Mouse (Mus musculus) hindbrain, embryonic 12.5 days (tissue): Measurements from ENCODE around the gene Kcnt2. TPM values are rescaled to one million over a fixed set of nuclear protein-coding genes. Genes with fewer than 3 reads are reported as not detected.

Experiments used
- ATAC-seq: fragments of 200-750 bp; cut with Nextera tagmentation; 2 replicates; pipeline ENCODE4 v1.8.0; 2017; ENCODE audit warnings: moderate TSS enrichment; ENCODE audit not compliant: low FRiP score
- H3K27ac ChIP-seq: fragments of 300-500 bp; sonication (generic); 2 replicates; pipeline ENCODE4 v1.5.1; 2016; ENCODE audit warnings: mild to moderate bottlenecking
- H3K27me3 ChIP-seq: fragments of 300-500 bp; sonication (generic); 2 replicates; pipeline ENCODE4 v1.6.1; 2016; ENCODE audit warnings: mild to moderate bottlenecking
- H3K36me3 ChIP-seq: fragments of 300-500 bp; sonication (generic); 2 replicates; pipeline ENCODE4 v1.6.1; 2016; ENCODE audit warnings: mild to moderate bottlenecking
- H3K4me1 ChIP-seq: fragments of 300-500 bp; sonication (generic); 2 replicates; pipeline ENCODE4 v1.6.1; 2016
- H3K4me2 ChIP-seq: fragments of 300-500 bp; sonication (generic); replicated peaks from 2 replicates; pipeline ENCODE4 v1.6.1; 2016; ENCODE audit warnings: mild to moderate bottlenecking
- H3K4me3 ChIP-seq: fragments of 300-500 bp; sonication (generic); 2 replicates; pipeline ENCODE4 v1.5.1; 2016; ENCODE audit warnings: mild to moderate bottlenecking
- H3K9ac ChIP-seq: fragments of 300-500 bp; sonication (generic); 2 replicates; pipeline ENCODE4 v1.6.1; 2016; ENCODE audit warnings: mild to moderate bottlenecking, moderate library complexity
- H3K9me3 ChIP-seq: fragments of 300-500 bp; sonication (generic); replicated peaks from 2 replicates; pipeline ENCODE4 v1.6.1; 2016; ENCODE audit warnings: mild to moderate bottlenecking
- WGBS: fragments of 180-500 bp; shearing (Covaris S2); methylation state at CpG from one replicate; pipeline ENCODE4 v1.1.7; 2016; 5-methylcytosine and 5-hydroxymethylcytosine counted together
- polyA plus RNA-seq: library from polyadenylated mRNA; unstranded; fragments of >200 nt; fragmentation: Nextera tagmentation; extraction: Ambion mirVana; gene quantifications from 2 replicates; pipeline ENCODE4 v1.2.1, GENCODE M21; 2016

Kcnt2 gene
- polyA plus RNA-seq, 1 experiment from 2014 or later: 1.9 TPM

- H3K9me3 ChIP-seq: no peaks in the 10 kb centered on the region
- no peaks in the 10 kb centered on the region for H3K27me3 ChIP-seq
- H3K4me1 ChIP-seq: no peaks in the 10 kb centered on the region
- H3K27ac ChIP-seq: no peak overlapping the region
- 90% methylated on average over 4 of the region's 4 CpGs for WGBS
- no peak overlapping the region for H3K9ac ChIP-seq
- no peak for ATAC-seq
- no peak overlapping the region for H3K4me2 ChIP-seq
- no peak overlapping the region for H3K4me3 ChIP-seq
- H3K36me3 ChIP-seq: no peaks in the 10 kb centered on the region
Observed at GRCm38 (mm10) chr1:140390301-140390700, 144.3 kb downstream of the Kcnt2 start.

GRCm38 (mm10) chr1:140397756-140398155 is 151.8 kb downstream of the Kcnt2 start:
- Histone ChIP-seq H3K9me3 (no peaks in the 10 kb centered on the region), H3K4me1 (no peaks in the 10 kb centered on the region), H3K4me3 (no peak overlapping the region), H3K27me3 (no peaks in the 10 kb centered on the region), H3K4me2 (no peak overlapping the region), H3K9ac (no peak overlapping the region), H3K36me3 (no peaks in the 10 kb centered on the region), H3K27ac (no peak overlapping the region)
- ATAC-seq: no peak

GRCm38 (mm10) chr1:140406631-140407288 is 160.8 kb downstream of the Kcnt2 start:
- Histone ChIP-seq H3K36me3 (no peaks in the 10 kb centered on the region), H3K9me3 (no peaks in the 10 kb centered on the region), H3K9ac (no peak overlapping the region), H3K4me1 (no peaks in the 10 kb centered on the region), H3K27me3 (no peaks in the 10 kb centered on the region), H3K27ac (no peak overlapping the region), H3K4me2 (no peak overlapping the region), H3K4me3 (no peak overlapping the region)
- no peak for ATAC-seq
- WGBS: 91% methylated on average over 4 of the region's 4 CpGs

DNA sequence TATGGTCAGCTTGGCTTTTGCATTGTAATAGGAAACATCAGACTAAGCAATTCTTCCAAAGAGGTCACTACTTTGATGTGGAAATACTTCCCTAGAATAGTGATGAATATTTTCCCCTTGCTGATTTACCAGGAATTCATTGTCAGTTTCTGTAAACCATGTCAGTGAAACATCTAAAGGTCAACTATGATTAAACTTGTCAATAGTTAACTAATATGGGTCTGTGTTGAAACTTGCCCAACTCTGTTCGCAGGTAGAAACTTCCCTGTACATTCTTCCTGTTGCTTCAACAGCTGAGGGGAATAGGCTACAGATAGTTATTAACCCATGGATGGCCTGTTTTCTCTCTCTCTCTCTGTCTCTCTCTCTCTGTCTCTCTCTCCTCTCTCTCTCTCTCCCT is 169.8 kb downstream of the Kcnt2 start:
- WGBS: 90% methylated on average over 1 of the region's 1 CpGs
- no peak overlapping the region for H3K27ac ChIP-seq
- H3K4me3 ChIP-seq: no peak overlapping the region
- H3K36me3 ChIP-seq: no peaks in the 10 kb centered on the region
- no peak overlapping the region for H3K9ac ChIP-seq
- H3K4me2 ChIP-seq: no peak overlapping the region
- H3K9me3 ChIP-seq: no peaks in the 10 kb centered on the region
- no peaks in the 10 kb centered on the region for H3K4me1 ChIP-seq
- no peaks in the 10 kb centered on the region for H3K27me3 ChIP-seq
- no peak for ATAC-seq

DNA sequence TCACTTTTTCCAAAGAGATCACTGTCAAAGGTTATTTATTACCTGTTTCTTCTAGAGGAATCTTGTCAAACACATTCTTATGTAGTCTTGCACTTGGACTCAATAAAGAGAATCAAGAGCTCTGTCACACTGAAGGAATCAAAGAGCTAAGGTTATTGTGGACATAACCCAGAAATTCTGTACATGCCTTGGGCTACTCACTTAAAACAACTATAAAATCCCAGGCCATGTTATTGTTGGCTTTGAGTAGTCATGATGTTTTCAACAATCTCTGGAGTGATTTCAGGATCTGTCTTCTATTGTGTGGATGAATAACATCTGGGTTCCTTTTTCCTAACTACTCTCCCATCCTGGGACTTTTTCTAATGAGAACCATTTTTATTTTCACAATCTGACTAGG is 177.0 kb downstream of the Kcnt2 start:
- Histone ChIP-seq H3K4me3 (no peak overlapping the region), H3K4me1 (no peaks in the 10 kb centered on the region), H3K9ac (no peak overlapping the region), H3K36me3 (no peaks in the 10 kb centered on the region), H3K27ac (no peak overlapping the region), H3K27me3 (no peaks in the 10 kb centered on the region), H3K4me2 (no peak overlapping the region), H3K9me3 (no peaks in the 10 kb centered on the region)
- ATAC-seq: no peak

- Histone ChIP-seq H3K4me1 (no peaks in the 10 kb centered on the region), H3K27ac (no peak overlapping the region), H3K9ac (no peak overlapping the region), H3K4me3 (no peak overlapping the region), H3K36me3 (no peaks in the 10 kb centered on the region), H3K27me3 (no peaks in the 10 kb centered on the region), H3K9me3 (no peaks in the 10 kb centered on the region), H3K4me2 (no peak overlapping the region)
- 23% methylated on average over 2 of the region's 2 CpGs for WGBS
- ATAC-seq: no peak
Observed at GRCm38 (mm10) chr1:140429284-140429850, 183.4 kb downstream of the Kcnt2 start.

DNA sequence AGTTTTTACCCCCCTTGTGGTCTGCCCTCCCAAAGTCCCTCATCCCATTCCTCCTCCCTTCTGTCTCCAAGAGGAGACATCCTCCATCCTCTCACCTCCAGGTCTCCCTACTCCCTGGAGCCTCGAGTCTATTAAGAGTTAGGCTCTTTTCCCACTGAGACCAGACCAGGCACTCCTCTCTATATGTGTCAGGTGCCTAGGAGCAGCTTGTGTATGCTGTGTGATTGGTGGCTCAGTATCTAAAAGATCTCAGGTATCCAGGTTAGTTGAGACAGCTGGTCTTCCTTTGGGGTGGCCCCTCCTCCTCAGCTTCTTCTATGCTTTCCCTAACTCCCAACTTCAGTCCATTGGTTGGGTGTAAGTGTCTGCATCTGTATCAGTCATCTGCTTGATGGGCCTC is 186.1 kb downstream of the Kcnt2 start:
- no peak for ATAC-seq
- Histone ChIP-seq H3K9ac (no peak overlapping the region), H3K27me3 (no peaks in the 10 kb centered on the region), H3K36me3 (no peaks in the 10 kb centered on the region), H3K4me2 (no peak overlapping the region), H3K4me3 (no peak overlapping the region), H3K9me3 (no peaks in the 10 kb centered on the region), H3K4me1 (no peaks in the 10 kb centered on the region), H3K27ac (no peak overlapping the region)
- WGBS: 88% methylated on average over 1 of the region's 1 CpGs

DNA sequence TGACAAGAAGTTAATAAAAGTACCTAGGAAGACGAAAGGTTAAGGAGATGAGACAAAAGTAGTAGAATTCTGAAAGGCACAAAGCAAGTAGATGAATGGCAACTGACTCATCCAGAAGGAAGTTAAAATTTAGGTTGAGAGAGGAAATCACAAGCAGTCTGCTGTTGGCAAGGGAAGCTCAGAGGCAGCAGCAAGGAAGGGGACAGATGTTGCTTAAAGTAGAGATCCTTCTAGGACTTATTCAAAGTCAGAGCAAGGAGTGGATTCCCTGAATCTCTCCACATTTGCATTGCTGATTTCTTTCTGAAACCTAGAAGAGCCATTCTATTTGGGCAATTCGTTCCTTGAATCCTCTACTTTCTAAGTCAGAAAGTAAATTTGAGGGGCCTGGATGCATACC is 188.8 kb downstream of the Kcnt2 start:
- H3K4me1 ChIP-seq: no peaks in the 10 kb centered on the region
- H3K4me2 ChIP-seq: no peak overlapping the region
- no peaks in the 10 kb centered on the region for H3K9me3 ChIP-seq
- H3K36me3 ChIP-seq: no peaks in the 10 kb centered on the region
- ATAC-seq: no peak
- 85% methylated on average over 2 of the region's 2 CpGs for WGBS
- H3K4me3 ChIP-seq: no peak overlapping the region
- H3K9ac ChIP-seq: no peak overlapping the region
- no peak overlapping the region for H3K27ac ChIP-seq
- no peaks in the 10 kb centered on the region for H3K27me3 ChIP-seq

DNA sequence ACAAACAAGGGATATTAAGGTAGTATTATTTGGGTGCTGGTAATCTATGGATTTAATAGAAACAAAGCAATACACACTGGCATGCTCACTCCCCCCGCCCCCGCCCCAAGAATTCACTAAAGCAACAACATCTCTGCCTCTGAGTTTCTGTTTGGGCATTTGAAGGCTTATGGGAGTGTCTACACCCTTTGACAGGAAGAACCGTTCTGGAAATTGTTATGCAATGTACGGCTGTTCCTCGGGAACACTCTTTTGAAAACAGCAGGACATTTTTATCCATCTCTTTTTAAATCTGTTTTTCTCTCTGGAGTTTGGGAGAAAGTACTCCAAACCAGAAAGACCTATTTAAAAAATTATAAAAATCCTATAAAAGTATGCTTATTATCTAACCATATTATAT is 192.2 kb downstream of the Kcnt2 start:
- no peak overlapping the region for H3K4me3 ChIP-seq
- 71% methylated on average over 5 of the region's 5 CpGs for WGBS

DNA sequence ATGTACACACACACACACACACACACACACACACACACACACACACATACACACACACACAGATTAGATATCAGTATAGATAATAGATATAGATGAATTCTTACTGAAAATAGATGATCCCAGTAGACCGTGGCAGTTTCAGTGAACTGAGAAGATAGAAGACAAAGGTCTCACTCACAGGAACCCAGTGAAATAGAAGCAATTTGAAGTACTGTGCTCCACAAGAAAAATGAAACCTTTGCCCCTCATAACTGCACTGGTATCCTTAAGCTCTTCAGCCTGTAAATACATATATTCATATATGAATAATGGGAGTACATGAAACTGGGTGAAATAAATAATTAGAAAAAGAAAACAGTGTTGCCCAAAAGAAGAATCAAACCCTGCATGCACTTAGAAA is 197.9 kb downstream of the Kcnt2 start:
- no peaks in the 10 kb centered on the region for H3K27me3 ChIP-seq
- no peak overlapping the region for H3K9ac ChIP-seq
- no peak for ATAC-seq
- no peak overlapping the region for H3K4me2 ChIP-seq
- H3K27ac ChIP-seq: no peak overlapping the region
- H3K4me1 ChIP-seq: no peaks in the 10 kb centered on the region
- H3K9me3 ChIP-seq: no peaks in the 10 kb centered on the region
- 87% methylated on average over 1 of the region's 1 CpGs for WGBS
- H3K36me3 ChIP-seq: no peaks in the 10 kb centered on the region
- no peak overlapping the region for H3K4me3 ChIP-seq

More for the DNA sequence above, 192.2 kb downstream of the Kcnt2 start:
- no peaks in the 10 kb centered on the region for H3K9me3 ChIP-seq
- no peaks in the 10 kb centered on the region for H3K27me3 ChIP-seq
- no peak for ATAC-seq
- H3K36me3 ChIP-seq: no peaks in the 10 kb centered on the region
- no peak overlapping the region for H3K4me2 ChIP-seq
- no peak overlapping the region for H3K9ac ChIP-seq
- no peaks in the 10 kb centered on the region for H3K4me1 ChIP-seq
- H3K27ac ChIP-seq: no peak overlapping the region

DNA sequence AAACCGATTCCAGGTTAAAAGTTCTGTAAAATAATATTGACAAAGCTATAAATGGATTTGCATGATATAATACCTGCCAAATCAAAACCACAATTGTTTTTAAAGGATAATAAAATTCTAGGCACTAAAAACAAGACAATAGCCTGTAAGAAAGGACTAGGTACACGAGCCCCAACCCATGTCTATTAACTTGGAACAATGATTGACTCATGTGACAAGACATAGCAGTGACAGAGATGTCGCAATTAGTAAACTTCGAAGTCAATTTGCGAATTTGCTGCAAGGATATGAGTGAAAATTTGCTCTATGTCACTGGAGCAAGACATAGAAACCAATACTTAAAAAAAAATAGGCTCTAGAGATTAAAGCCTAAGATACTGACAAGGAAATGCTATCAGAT is 198.4 kb downstream of the Kcnt2 start:
- Histone ChIP-seq H3K4me1 (no peaks in the 10 kb centered on the region), H3K4me2 (no peak overlapping the region), H3K27me3 (no peaks in the 10 kb centered on the region), H3K9ac (no peak overlapping the region), H3K9me3 (no peaks in the 10 kb centered on the region), H3K36me3 (no peaks in the 10 kb centered on the region), H3K4me3 (no peak overlapping the region), H3K27ac (no peak overlapping the region)
- 86% methylated on average over 5 of the region's 5 CpGs for WGBS
- no peak for ATAC-seq

- Histone ChIP-seq H3K4me3 (no peak overlapping the region), H3K9ac (no peak overlapping the region), H3K27ac (no peak overlapping the region), H3K36me3 (no peaks in the 10 kb centered on the region), H3K9me3 (no peaks in the 10 kb centered on the region), H3K4me1 (no peaks in the 10 kb centered on the region), H3K4me2 (no peak overlapping the region), H3K27me3 (no peaks in the 10 kb centered on the region)
- no peak for ATAC-seq
- WGBS: 79% methylated on average over 3 of the region's 3 CpGs
Observed at GRCm38 (mm10) chr1:140451461-140451860, 205.5 kb downstream of the Kcnt2 start.

GRCm38 (mm10) chr1:140451924-140452323 is 206.0 kb downstream of the Kcnt2 start:
- Histone ChIP-seq H3K4me2 (no peak overlapping the region), H3K4me1 (no peaks in the 10 kb centered on the region), H3K4me3 (no peak overlapping the region), H3K27me3 (no peaks in the 10 kb centered on the region), H3K27ac (no peak overlapping the region), H3K36me3 (no peaks in the 10 kb centered on the region), H3K9ac (no peak overlapping the region), H3K9me3 (no peaks in the 10 kb centered on the region)
- WGBS: 88% methylated on average over 1 of the region's 1 CpGs
- ATAC-seq: no peak
